Mouse (Mus musculus) lung, adult 2 months (tissue): ENCODE measurements around the gene Coa5.

Experiments
- CTCF ChIP-seq: fragments of 200-500 bp; IDR thresholded peaks from 2 replicates; pipeline ENCODE4 v1.5.1; 2011; ENCODE audit warnings: mild to moderate bottlenecking, low read length, control low read depth; ENCODE audit not compliant: insufficient read depth
- POLR2A ChIP-seq: fragments of 200-500 bp; IDR thresholded peaks from 2 replicates; pipeline ENCODE4 v1.6.1; 2011; ENCODE audit warnings: low read depth, mild to moderate bottlenecking, control low read depth, low read length, borderline replicate concordance; ENCODE audit errors: extremely low read depth

- no peak for TF ChIP-seq CTCF
- no peak for TF ChIP-seq POLR2A
These were observed 61.0 kb downstream of the Coa5 start for GRCm38 (mm10) chr1:37368768-37369385.
